Mouse (Mus musculus) hindbrain, embryonic 15.5 days (tissue): ENCODE measurements around the gene Gm37240. TPM values are rescaled to one million over a fixed set of nuclear protein-coding genes. Genes with fewer than 3 reads are reported as not detected.

Source experiments
- ATAC-seq: fragments of 200-750 bp; cut with Nextera tagmentation; 2 replicates; pipeline ENCODE4 v1.8.0; 2017; ENCODE audit warnings: low read depth, moderate number of reproducible peaks, moderate TSS enrichment; ENCODE audit not compliant: low FRiP score
- H3K27ac ChIP-seq: fragments of 300-500 bp; sonication (generic); replicated peaks from 2 replicates; pipeline ENCODE4 v1.5.1; 2015; ENCODE audit warnings: mild to moderate bottlenecking, inconsistent platforms
- H3K27me3 ChIP-seq: fragments of 300-500 bp; sonication (generic); 2 replicates; pipeline ENCODE4 v1.6.1; 2015; ENCODE audit warnings: control low read depth, inconsistent platforms
- H3K36me3 ChIP-seq: fragments of 300-500 bp; sonication (generic); 2 replicates; pipeline ENCODE4 v1.6.1; 2015; ENCODE audit warnings: control low read depth, inconsistent platforms
- H3K4me1 ChIP-seq: fragments of 300-500 bp; sonication (generic); replicated peaks from 2 replicates; pipeline ENCODE4 v1.6.1; 2015; ENCODE audit warnings: control low read depth, inconsistent platforms
- H3K4me2 ChIP-seq: fragments of 300-500 bp; sonication (generic); 2 replicates; pipeline ENCODE4 v1.6.1; 2015; ENCODE audit warnings: moderate library complexity, mild to moderate bottlenecking, inconsistent platforms
- H3K4me3 ChIP-seq: fragments of 300-500 bp; sonication (generic); 2 replicates; pipeline ENCODE4 v1.5.1; 2015; ENCODE audit warnings: mild to moderate bottlenecking, inconsistent platforms
- H3K9ac ChIP-seq: fragments of 300-500 bp; sonication (generic); 2 replicates; pipeline ENCODE4 v1.6.1; 2015; ENCODE audit warnings: inconsistent platforms
- H3K9me3 ChIP-seq: fragments of 300-500 bp; sonication (generic); 2 replicates; pipeline ENCODE4 v1.6.1; 2016; ENCODE audit warnings: control low read depth, inconsistent platforms
- WGBS: fragments of 180-500 bp; shearing (Covaris S2); methylation state at CpG from one replicate; pipeline ENCODE4 v1.1.7; 2015; 5-methylcytosine and 5-hydroxymethylcytosine counted together
- polyA plus RNA-seq: library from polyadenylated mRNA; unstranded; fragments of >200 nt; fragmentation: Nextera tagmentation; extraction: Ambion mirVana; gene quantifications from 2 replicates; pipeline ENCODE4 v1.2.1, GENCODE M21; 2015

The Gm37240 gene
- polyA plus RNA-seq, 1 experiment from 2014 or later = 0.87 TPM

DNA sequence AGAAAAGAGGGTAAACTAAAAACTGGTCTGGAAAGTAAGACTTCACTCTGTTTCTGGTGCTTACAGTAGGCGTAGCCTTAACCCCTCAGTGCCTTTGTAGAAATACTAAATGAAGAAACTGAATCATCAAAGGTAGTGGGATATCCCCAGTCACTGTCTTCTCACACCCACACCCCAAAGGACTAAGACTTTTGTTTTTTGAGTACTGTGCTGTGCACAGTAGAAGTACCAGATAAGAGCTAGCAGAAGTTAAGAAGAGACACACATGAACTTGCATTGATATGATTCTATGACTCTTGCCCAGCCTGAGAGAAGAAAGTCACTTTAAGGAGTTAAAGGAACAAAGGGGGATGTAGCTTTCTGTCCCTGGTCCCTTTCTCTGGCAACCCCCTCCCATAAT lies 1409.8 kb downstream of the Gm37240 start:
- Histone ChIP-seq H3K9me3 (no peaks in the 10 kb centered on the region), H3K4me3 (no peak overlapping the region), H3K4me1 (peaks cover 45% of the 10 kb centered on the region), H3K27ac (no peak overlapping the region), H3K27me3 (0 out of 2 replicates have a peak, but pooled peaks cover 18% of the 10 kb centered on the region), H3K4me2 (no peak overlapping the region; the same call in 1 of the 2 replicates), H3K9ac (no peak overlapping the region), H3K36me3 (no peaks in the 10 kb centered on the region)
- ATAC-seq = no peak
- WGBS = 89% methylated on average over 1 of the region's 1 CpGs

DNA sequence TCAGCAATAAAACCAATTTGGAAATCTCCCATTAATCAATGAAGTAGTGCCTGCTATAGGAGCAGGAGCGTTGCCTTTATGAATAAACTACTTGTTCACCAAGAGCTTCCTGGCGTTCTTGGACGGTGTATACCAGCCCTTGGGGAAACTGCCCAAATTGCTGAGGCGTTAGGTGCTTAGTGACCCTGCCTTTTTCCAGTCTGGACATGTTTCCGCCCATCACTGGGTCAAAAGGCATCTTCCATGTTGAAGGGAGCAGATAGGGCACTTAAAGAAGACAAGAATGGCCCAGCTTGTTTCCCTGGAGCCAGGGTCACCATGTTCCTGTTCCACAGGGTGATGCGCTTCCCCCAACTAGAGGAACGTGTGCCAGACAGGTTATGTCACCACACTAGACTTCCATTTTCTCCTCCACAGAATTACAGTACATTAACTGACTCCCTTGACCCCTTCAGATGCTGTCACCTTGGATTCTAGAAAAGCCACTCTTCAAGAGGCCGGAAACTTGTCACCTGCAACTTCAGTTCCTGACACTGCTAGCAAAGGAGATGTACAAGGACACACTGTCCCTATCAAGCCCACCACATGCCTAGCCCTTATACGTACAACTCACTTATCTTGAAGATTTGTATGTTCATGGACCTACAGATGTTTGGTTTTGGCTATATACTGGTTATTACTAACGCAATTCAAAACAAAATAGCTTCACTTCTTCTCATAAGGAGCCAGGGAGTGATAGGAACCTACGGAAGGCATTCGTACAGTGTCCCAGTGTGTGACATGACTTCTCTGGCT lies 1412.1 kb downstream of the Gm37240 start:
- Histone ChIP-seq H3K27ac (no peak overlapping the region), H3K4me2 (no peak overlapping the region), H3K4me1 (peaks cover 33% of the 10 kb centered on the region), H3K9me3 (no peaks in the 10 kb centered on the region), H3K36me3 (no peaks in the 10 kb centered on the region), H3K4me3 (no peak overlapping the region), H3K9ac (no peak overlapping the region), H3K27me3 (0 out of 2 replicates have a peak, but pooled peaks cover 18% of the 10 kb centered on the region)
- ATAC-seq = no peak
- 91% methylated on average over 12 of the region's 12 CpGs for WGBS

DNA sequence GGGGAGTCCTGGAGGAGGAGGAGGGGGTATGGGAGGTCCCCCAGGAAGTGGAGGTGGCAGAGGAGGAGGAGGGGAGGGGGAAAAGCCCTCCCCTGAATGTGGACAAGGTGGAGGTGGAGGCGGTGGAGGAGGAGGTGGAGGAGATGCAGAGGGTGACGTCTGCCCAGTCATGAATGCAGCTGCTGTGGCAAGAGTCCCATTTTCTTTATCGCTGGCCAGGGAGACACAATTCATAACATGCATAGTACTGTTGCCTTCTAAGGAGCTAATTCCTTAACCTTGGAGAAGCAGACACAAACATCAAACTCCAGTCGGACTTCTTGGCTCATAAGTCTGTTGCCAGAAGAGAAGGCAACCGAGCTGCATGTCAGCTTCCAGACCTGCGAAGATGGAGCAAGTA lies 1412.9 kb downstream of the Gm37240 start:
- ATAC-seq = no peak
- Histone ChIP-seq H3K36me3 (no peaks in the 10 kb centered on the region), H3K27ac (no peak overlapping the region), H3K9me3 (no peaks in the 10 kb centered on the region), H3K4me2 (no peak overlapping the region), H3K9ac (no peak overlapping the region), H3K4me1 (peaks cover 27% of the 10 kb centered on the region), H3K4me3 (no peak overlapping the region), H3K27me3 (0 out of 2 replicates have a peak, but pooled peaks cover 18% of the 10 kb centered on the region)
- WGBS = 85% methylated on average over 6 of the region's 6 CpGs

DNA sequence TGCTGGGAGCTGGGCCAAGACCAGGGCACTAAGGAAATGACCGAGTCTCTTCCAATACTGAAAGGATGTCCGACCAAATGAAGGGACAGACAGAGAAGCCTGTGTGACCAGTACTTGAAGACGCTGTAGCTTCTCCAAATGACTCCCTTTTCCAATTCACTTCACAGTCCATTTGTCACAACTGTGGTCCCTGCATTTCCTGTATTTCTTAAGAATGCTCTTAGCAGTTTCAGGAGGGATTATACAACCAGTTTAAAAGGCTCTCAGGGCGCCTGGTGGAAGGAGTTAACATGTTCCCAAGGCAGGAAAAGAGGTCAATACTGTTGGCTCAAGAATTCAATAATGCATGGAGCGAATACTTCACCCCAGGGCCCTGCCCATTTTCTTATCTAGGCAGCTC lies 1414.4 kb downstream of the Gm37240 start:
- no peak overlapping the region for H3K4me2 ChIP-seq
- no peaks in the 10 kb centered on the region for H3K9me3 ChIP-seq
- peaks cover 13% of the 10 kb centered on the region for H3K4me1 ChIP-seq
- H3K9ac ChIP-seq = no peak overlapping the region
- no peak for ATAC-seq
- H3K27ac ChIP-seq = no peak overlapping the region
- no peak overlapping the region for H3K4me3 ChIP-seq
- no peaks in the 10 kb centered on the region for H3K36me3 ChIP-seq
- H3K27me3 ChIP-seq = 0 out of 2 replicates have a peak, but pooled peaks cover 9% of the 10 kb centered on the region
- WGBS = 68% methylated on average over 5 of the region's 5 CpGs

DNA sequence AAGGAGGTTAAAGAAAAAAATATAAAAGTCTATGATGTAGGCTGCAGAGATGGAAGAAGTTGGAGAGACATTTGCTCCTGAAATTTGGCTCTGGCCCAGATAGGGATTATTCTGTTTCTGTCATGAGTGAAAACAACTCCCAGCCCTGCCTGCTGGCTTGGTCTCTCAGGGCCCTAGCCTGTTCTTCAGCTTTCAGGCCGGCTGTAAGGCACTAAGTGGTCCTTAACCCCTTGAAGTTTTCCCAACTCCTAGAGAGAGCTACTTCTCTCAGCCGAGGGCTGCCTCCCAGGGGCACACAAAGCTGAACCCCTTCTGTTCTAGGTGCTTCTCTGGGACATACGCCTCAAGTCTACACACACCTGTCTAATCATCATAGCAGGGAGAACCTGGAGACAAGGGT lies 1414.8 kb downstream of the Gm37240 start:
- Histone ChIP-seq H3K4me3 (no peak overlapping the region), H3K27me3 (0 out of 2 replicates have a peak, but pooled peaks cover 6% of the 10 kb centered on the region), H3K4me1 (0 out of 2 replicates have a peak, but pooled peaks cover 11% of the 10 kb centered on the region), H3K4me2 (no peak overlapping the region), H3K9ac (no peak overlapping the region), H3K36me3 (no peaks in the 10 kb centered on the region), H3K27ac (no peak overlapping the region), H3K9me3 (no peaks in the 10 kb centered on the region)
- WGBS = 56% methylated on average over 3 of the region's 3 CpGs
- no peak for ATAC-seq

DNA sequence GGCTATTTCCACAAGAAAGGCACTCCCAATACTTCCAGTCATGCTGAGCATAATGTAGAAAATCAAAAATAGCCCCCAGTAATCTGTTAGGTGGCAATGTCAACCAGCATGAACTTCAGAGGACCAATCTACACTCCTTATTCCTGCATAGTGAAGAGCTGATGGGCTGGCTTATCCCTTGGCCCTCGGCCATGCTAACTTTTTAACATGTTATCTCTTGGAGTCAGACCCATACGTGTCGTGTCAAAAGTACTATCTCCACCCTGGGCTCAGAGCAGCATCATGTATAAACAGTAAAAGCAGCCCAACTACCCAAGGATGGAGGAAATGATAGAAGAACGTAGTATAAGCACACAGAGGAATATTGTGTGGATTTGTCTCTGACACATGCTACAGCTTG lies 1416.2 kb downstream of the Gm37240 start:
- no peak for ATAC-seq
- WGBS = 90% methylated on average over 4 of the region's 4 CpGs

DNA sequence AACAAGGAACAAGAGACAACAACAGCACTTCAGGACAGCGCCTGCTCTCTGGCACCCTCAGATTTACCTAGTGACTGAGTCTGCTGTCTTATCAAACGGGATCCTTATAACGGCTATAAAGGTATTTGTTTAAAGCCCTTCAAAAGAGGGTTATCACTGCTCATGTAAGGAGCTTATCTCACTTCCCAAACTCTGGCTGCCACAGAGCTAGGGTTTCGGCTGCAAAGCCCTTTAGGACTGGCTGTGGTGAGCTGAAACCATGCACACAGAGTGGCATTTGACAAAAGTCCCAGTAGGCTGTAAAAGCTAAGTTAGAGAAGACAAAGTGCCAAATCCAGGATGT lies 1419.2 kb downstream of the Gm37240 start:
- H3K4me1 ChIP-seq = 0 out of 2 replicates have a peak, but pooled peaks cover 5% of the 10 kb centered on the region
- no peak overlapping the region for H3K4me3 ChIP-seq
- no peak for ATAC-seq
- H3K36me3 ChIP-seq = no peaks in the 10 kb centered on the region
- H3K4me2 ChIP-seq = no peak overlapping the region
- H3K9me3 ChIP-seq = no peaks in the 10 kb centered on the region
- 53% methylated on average over 4 of the region's 4 CpGs for WGBS
- no peaks in the 10 kb centered on the region for H3K27me3 ChIP-seq
- H3K27ac ChIP-seq = no peak overlapping the region
- no peak overlapping the region for H3K9ac ChIP-seq

More for the DNA sequence above, 1416.2 kb downstream of the Gm37240 start:
- H3K27me3 ChIP-seq = 0 out of 2 replicates have a peak, but pooled peaks cover 3% of the 10 kb centered on the region
- 0 out of 2 replicates have a peak, but pooled peaks cover 11% of the 10 kb centered on the region for H3K4me1 ChIP-seq
- no peak overlapping the region for H3K4me3 ChIP-seq
- no peak overlapping the region for H3K4me2 ChIP-seq
- no peak overlapping the region for H3K27ac ChIP-seq
- H3K36me3 ChIP-seq = no peaks in the 10 kb centered on the region
- no peaks in the 10 kb centered on the region for H3K9me3 ChIP-seq
- H3K9ac ChIP-seq = no peak overlapping the region

DNA sequence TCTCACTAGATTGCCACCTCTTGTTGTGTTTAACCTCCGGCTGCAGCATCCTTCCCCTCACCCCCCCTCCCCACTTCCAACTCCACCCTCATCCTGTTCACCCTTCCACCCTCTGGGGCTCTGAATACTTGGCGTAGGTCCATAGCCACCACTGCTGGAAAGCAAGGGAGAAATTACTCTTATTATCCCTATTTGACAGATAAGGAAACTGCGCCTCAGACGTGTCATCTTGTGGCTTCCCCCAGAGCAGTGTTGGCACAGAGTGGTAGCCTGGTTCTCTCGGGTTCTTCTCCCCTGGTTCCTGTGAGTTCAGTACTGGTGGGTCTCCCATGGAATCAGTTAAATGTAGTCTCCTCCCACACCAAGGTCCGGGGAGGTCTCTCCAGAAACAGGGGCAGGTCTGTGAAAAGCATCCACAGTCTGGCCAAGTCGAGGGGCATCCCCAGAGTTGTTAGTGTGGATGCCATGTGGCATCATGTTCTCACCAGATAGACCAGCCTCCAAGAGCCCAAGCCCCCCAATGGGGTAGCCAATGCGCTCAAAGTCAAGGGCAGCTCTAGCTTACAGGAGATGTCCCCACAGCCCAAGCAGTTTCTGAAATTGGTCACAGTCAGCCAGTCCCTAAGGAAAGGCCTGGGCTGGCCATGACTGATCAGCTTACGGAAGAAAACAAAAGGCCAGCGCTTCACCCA lies 1419.8 kb downstream of the Gm37240 start:
- Histone ChIP-seq H3K4me2 (no peak overlapping the region), H3K4me3 (no peak overlapping the region), H3K9ac (no peak overlapping the region), H3K36me3 (no peaks in the 10 kb centered on the region), H3K9me3 (no peaks in the 10 kb centered on the region), H3K27ac (no peak overlapping the region), H3K27me3 (no peaks in the 10 kb centered on the region), H3K4me1 (0 out of 2 replicates have a peak, but pooled peaks cover under 1% of the 10 kb centered on the region)
- WGBS = 64% methylated on average over 10 of the region's 10 CpGs
- ATAC-seq = no peak

DNA sequence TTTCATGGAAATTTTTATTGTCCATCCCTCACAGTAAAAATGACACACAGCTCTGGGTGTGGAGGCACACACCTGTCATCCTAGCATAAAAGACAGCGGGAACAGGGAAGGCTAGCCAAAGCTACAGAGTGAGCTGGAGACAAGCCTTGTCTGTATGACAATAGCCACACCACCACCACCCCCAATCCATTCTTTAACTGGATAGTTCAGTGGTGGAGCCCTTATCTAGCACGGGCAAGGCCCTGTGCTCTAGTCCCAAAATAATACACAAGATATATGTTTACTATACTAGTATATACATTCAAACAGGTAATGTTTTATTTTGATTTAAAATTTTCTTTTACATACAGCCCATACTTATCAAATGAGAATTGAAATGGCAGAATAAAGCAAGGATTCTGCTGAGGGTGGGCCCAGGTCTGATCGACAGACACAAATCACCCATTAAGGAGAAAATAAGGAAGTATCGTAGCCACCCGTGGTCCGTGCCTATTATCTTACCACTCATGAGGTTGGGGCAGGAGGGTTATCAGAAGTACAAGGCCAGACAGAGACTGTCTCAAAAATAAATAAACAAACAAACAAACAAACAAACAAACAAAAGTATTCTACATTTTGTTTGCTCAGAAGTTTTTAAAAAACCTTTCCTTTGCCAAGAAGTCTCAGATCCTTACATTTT lies 1421.4 kb downstream of the Gm37240 start:
- ATAC-seq = no peak
- no peaks in the 10 kb centered on the region for H3K9me3 ChIP-seq
- H3K4me1 ChIP-seq = 0 out of 2 replicates have a peak, but pooled peaks cover 7% of the 10 kb centered on the region
- no peak overlapping the region for H3K4me3 ChIP-seq
- WGBS = 64% methylated on average over 6 of the region's 6 CpGs
- no peak overlapping the region for H3K4me2 ChIP-seq
- H3K27ac ChIP-seq = no peak overlapping the region
- H3K36me3 ChIP-seq = no peaks in the 10 kb centered on the region
- H3K9ac ChIP-seq = no peak overlapping the region
- no peaks in the 10 kb centered on the region for H3K27me3 ChIP-seq

DNA sequence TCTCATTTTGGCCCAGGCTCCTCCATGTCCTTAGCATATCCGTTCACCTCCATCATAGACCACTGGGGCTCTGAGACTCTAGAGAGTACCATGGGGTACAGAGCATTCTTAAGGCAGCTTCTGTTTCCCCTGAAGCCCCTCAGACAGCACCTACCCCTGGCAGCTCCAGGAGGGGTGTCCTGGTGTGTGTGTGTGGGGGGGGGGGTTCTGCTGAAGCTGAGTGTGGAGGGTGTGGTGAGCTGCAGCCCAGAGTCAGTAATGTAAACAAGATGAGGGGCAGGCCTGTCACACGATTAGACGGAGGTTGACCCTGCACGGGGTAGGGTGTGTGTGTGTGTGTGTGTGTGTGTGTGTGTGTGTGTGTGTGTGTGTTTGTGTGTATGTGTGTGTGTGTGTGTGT lies 1425.6 kb downstream of the Gm37240 start:
- WGBS = 22% methylated on average over 4 of the region's 4 CpGs
- Histone ChIP-seq H3K4me1 (0 out of 2 replicates have a peak, but pooled peaks cover 14% of the 10 kb centered on the region), H3K27ac (no peak overlapping the region), H3K9ac (no peak overlapping the region), H3K4me3 (no peak overlapping the region), H3K4me2 (no peak overlapping the region), H3K9me3 (no peaks in the 10 kb centered on the region), H3K36me3 (no peaks in the 10 kb centered on the region), H3K27me3 (no peaks in the 10 kb centered on the region)
- peak; percentile 51; the same call in 1 of the 2 replicates for ATAC-seq

DNA sequence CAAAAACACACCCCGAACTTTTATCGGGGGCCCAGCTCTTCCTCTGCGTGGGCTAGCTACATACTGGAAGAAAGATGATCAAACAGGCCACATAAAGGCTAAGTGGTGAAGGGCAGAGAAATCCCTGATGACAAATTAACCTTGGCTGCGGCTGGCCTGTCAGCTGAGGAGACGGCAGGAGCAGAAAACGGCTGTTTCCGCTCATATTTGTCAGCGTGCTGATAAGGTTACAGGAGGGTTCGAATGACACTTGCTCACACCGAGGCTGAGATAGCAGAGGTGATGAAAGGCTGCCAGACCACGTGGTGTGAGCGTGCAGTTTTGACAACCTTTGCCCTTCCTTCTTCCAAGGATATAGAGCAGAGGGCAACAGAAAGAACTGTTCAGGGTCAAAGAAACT lies 1426.4 kb downstream of the Gm37240 start:
- ATAC-seq = peak; percentile 48; the same call in 1 of the 2 replicates
- WGBS = 42% methylated on average over 12 of the region's 12 CpGs
- Histone ChIP-seq H3K27me3 (no peaks in the 10 kb centered on the region), H3K27ac (no peak overlapping the region), H3K9me3 (no peaks in the 10 kb centered on the region), H3K36me3 (no peaks in the 10 kb centered on the region), H3K4me1 (0 out of 2 replicates have a peak, but pooled peaks cover 14% of the 10 kb centered on the region), H3K4me2 (no peak overlapping the region), H3K4me3 (no peak overlapping the region), H3K9ac (no peak overlapping the region)

DNA sequence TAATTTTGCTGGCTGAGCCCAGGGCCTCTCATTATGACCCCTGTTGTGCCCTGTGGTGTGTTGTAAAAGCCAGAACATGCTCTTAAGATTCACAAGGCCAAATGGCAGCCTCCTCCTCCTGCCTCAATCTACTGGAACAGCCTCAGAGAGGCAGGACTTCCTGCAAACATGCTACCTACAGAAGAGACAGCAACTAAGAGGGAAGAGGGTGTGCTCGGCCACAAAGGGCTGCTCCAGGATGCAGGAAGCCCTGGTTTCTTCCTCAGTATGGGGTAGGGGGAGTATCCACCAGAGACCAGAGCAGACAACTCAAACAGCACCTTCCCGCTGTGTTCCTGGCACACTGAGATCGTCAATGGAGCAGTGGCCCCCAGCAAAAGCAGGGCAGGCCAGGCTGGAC lies 1426.8 kb downstream of the Gm37240 start:
- ATAC-seq = no peak

More for the DNA sequence above, 1426.8 kb downstream of the Gm37240 start:
- no peak overlapping the region for H3K4me3 ChIP-seq
- no peak overlapping the region for H3K27ac ChIP-seq
- H3K9me3 ChIP-seq = no peaks in the 10 kb centered on the region
- H3K4me1 ChIP-seq = 0 out of 2 replicates have a peak, but pooled peaks cover 14% of the 10 kb centered on the region
- H3K27me3 ChIP-seq = no peaks in the 10 kb centered on the region
- H3K36me3 ChIP-seq = no peaks in the 10 kb centered on the region
- 36% methylated on average over 3 of the region's 3 CpGs for WGBS
- no peak overlapping the region for H3K4me2 ChIP-seq
- H3K9ac ChIP-seq = no peak overlapping the region
